Mouse (Mus musculus) hindbrain, embryonic 11.5 days (tissue): ENCODE measurements around the gene Rchy1. TPM values are rescaled to one million over a fixed set of nuclear protein-coding genes. Genes with fewer than 3 reads are reported as not detected.
A peak's percentile ranks its signal among the peaks of the same experiment; 100 is the strongest.

Source experiments
- ATAC-seq: fragments of 200-750 bp; cut with Nextera tagmentation; 2 replicates; pipeline ENCODE4 v1.8.0; 2017; ENCODE audit warnings: mild to moderate bottlenecking, moderate TSS enrichment, moderate library complexity; ENCODE audit not compliant: low FRiP score
- DNase-seq: peaks from one replicate; pipeline ENCODE4 v3.0.0-alpha.2; 2015; ENCODE audit warnings: low spot score
- H3K27ac ChIP-seq: fragments of 300-500 bp; sonication (generic); 2 replicates; pipeline ENCODE4 v1.5.1; 2014; ENCODE audit warnings: mild to moderate bottlenecking, low read depth, low read length
- H3K27me3 ChIP-seq: fragments of 300-500 bp; sonication (generic); 2 replicates; pipeline ENCODE4 v1.6.1; 2014; ENCODE audit warnings: mild to moderate bottlenecking, low read length, moderate library complexity, mixed read lengths; ENCODE audit not compliant: control insufficient read depth, insufficient read depth
- H3K36me3 ChIP-seq: fragments of 300-500 bp; sonication (generic); 2 replicates; pipeline ENCODE4 v1.6.1; 2014; ENCODE audit warnings: mild to moderate bottlenecking, low read length, moderate library complexity, mixed read lengths; ENCODE audit not compliant: control insufficient read depth, insufficient read depth
- H3K4me1 ChIP-seq: fragments of 300-500 bp; sonication (generic); replicated peaks from 2 replicates; pipeline ENCODE4 v1.6.1; 2014; ENCODE audit warnings: low read length, mixed read lengths; ENCODE audit not compliant: control insufficient read depth, insufficient read depth
- H3K4me2 ChIP-seq: fragments of 300-500 bp; sonication (generic); replicated peaks from 2 replicates; pipeline ENCODE4 v1.6.1; 2014; ENCODE audit warnings: mild to moderate bottlenecking, low read depth, low read length
- H3K4me3 ChIP-seq: fragments of 300-500 bp; sonication (generic); 2 replicates; pipeline ENCODE4 v1.5.1; 2014; ENCODE audit warnings: low read depth, low read length
- H3K9ac ChIP-seq: fragments of 300-500 bp; sonication (generic); 2 replicates; pipeline ENCODE4 v1.6.1; 2014; ENCODE audit warnings: low read depth, low read length
- H3K9me3 ChIP-seq: fragments of 300-500 bp; sonication (generic); 2 replicates; pipeline ENCODE4 v1.6.1; 2016; ENCODE audit warnings: low read length; ENCODE audit not compliant: control insufficient read depth
- whole genome bisulfite sequencing: fragments of 180-500 bp; shearing (Covaris S2); extraction: QIAGEN DNeasy Blood & Tissue Kit; methylation state at CpG from one replicate; pipeline ENCODE4 v1.1.7; 2014; 5-methylcytosine and 5-hydroxymethylcytosine counted together
- polyA plus RNA-seq: library from polyadenylated mRNA; unstranded; fragments of >200 nt; fragmentation: Nextera tagmentation; extraction: Ambion mirVana; gene quantifications from 2 replicates; pipeline ENCODE4 v1.2.1, GENCODE M21; 2014

Rchy1 gene
- polyA plus RNA-seq, 1 experiment from 2014 or later = 58.4 TPM

- no peaks in the 10 kb centered on the region for H3K27me3 ChIP-seq
- H3K9ac ChIP-seq = no peak overlapping the region
- no peak overlapping the region for H3K4me2 ChIP-seq
- no peaks in the 10 kb centered on the region for H3K4me1 ChIP-seq
- DNase-seq = no peak
- no peak overlapping the region for H3K27ac ChIP-seq
- 94% methylated on average over 7 of the region's 7 CpGs for WGBS
- H3K36me3 ChIP-seq = no peaks in the 10 kb centered on the region
- no peak for ATAC-seq
- no peaks in the 10 kb centered on the region for H3K9me3 ChIP-seq
- H3K4me3 ChIP-seq = no peak overlapping the region
Measured at GRCm38 (mm10) chr5:91974002-91974401, 11.1 kb upstream of the Rchy1 start.

- H3K4me1 ChIP-seq = no peaks in the 10 kb centered on the region
- ATAC-seq = no peak
- H3K27me3 ChIP-seq = no peaks in the 10 kb centered on the region
- H3K4me2 ChIP-seq = no peak overlapping the region
- H3K36me3 ChIP-seq = no peaks in the 10 kb centered on the region
- H3K9ac ChIP-seq = no peak overlapping the region
- no peaks in the 10 kb centered on the region for H3K9me3 ChIP-seq
- WGBS = 93% methylated on average over 3 of the region's 3 CpGs
- no peak overlapping the region for H3K27ac ChIP-seq
- no peak for DNase-seq
- H3K4me3 ChIP-seq = no peak overlapping the region
Measured at GRCm38 (mm10) chr5:91972046-91972445, 9.2 kb upstream of the Rchy1 start.

DNA sequence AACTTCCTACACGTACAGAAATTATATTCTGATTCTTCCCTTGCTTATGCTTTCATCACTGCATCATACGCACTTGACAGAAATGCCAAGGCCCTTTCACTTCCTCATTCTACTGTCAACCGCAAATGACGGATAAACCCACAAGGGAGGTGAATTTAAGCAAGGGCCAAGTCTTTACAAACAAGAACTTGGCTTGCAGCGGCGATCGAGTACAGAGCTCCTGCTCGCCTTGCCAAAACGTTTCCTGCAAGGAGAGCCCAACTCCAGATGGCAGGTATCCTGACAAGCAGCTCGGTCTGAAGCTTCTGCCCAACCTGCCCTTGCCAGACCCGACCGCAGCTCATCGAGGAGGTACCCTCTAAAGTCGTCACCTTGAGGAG lies 619 bp downstream of the Rchy1 start:
- Histone ChIP-seq H3K4me2 (peak overlapping the region; percentile 58), H3K4me3 (peak overlapping the region; percentile 74), H3K9ac (peak overlapping the region; percentile 81), H3K9me3 (no peaks in the 10 kb centered on the region), H3K27ac (peak overlapping the region; percentile 95), H3K27me3 (no peaks in the 10 kb centered on the region), H3K4me1 (no peaks in the 10 kb centered on the region), H3K36me3 (no peaks in the 10 kb centered on the region; the same call in 1 of the 2 replicates)
- under 1% methylated on average over 14 of the region's 14 CpGs for WGBS
- ATAC-seq = no peak
- no peak for DNase-seq

DNA sequence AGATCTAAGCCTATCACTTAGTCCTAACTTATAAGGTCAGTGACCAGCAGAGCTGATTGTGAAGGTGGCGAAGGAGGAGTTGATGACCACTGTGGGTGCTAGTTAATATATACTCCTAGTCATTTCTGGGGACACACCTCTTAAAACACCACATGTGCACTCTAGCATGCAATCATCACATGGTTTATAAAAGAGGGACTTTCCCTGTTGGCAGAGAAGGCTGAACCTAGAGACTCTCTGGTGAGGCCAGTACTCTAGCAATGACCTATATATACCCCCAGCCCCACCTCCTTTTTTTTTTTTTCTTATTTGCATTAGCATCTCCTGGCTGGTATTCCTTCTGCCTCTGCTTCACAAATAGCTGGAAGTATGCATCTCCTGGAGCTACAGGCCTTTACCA lies 1.5 kb downstream of the Rchy1 start:
- Histone ChIP-seq H3K9ac (peak overlapping the region; percentile 81), H3K4me1 (no peaks in the 10 kb centered on the region), H3K4me3 (peak overlapping the region; percentile 74), H3K27ac (no peak overlapping the region), H3K9me3 (no peaks in the 10 kb centered on the region), H3K27me3 (no peaks in the 10 kb centered on the region), H3K36me3 (peaks cover 4% of the 10 kb centered on the region; the same call in 1 of the 2 replicates), H3K4me2 (peak overlapping the region; percentile 58)
- WGBS = 93% methylated on average over 1 of the region's 1 CpGs
- ATAC-seq (no peak), DNase-seq (no peak)

DNA sequence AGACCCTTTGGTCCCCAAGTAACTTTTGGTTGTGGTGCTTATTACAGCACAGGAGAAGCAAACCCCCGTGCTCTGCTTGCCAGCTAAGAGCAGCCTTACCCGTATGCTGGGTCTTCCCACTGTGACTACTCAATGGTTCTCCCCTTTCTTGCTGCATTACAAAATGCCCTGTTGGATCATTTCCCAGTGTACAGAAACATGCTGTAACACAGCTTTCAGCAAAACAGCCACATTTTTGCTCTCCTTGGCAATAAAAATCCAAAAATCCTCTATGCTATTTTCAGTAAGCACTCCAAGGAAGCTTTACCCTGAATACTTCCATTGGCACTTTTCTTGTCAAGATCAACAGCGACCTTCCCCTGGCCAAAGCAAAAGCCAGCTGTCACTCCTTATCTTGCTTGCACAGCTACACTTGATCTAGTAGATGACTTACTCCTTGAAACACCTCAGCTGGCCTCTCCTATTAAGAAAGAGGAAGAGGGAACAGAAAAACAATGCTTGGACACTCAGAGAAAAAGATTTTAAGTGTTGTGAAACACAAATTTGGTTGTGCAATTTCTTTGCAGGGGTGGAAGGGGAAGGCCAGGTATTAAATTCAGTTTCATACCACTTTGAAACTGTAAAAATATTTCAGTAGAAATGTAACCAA lies 2.1 kb downstream of the Rchy1 start:
- H3K9me3 ChIP-seq = no peaks in the 10 kb centered on the region
- WGBS = 72% methylated on average over 3 of the region's 3 CpGs
- ATAC-seq (no peak), DNase-seq (no peak)
- H3K4me3 ChIP-seq = no peak overlapping the region
- no peak overlapping the region for H3K9ac ChIP-seq
- H3K4me2 ChIP-seq = no peak overlapping the region
- no peak overlapping the region for H3K27ac ChIP-seq
- H3K4me1 ChIP-seq = no peaks in the 10 kb centered on the region
- H3K27me3 ChIP-seq = no peaks in the 10 kb centered on the region
- H3K36me3 ChIP-seq = peaks cover 4% of the 10 kb centered on the region; the same call in 1 of the 2 replicates

DNA sequence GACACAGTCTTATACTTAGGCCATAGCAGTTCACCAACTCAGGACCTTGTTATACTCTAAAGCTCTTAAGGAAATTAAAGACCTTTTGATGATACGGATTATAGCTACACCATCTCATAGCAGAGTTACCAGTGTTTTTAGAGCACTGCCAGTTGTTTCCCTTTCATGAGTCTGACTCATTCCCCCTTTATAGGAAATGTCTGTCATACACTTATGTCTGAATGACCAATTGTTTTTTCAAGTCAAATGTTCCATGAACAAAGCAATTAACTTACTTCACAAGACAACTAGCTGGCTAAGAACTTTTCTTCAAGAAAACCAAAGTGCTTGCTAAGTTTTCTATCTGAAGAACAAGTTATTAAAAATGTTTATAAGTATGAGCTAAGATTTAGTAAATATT lies 2.9 kb downstream of the Rchy1 start:
- Histone ChIP-seq H3K4me3 (no peak overlapping the region), H3K9me3 (no peaks in the 10 kb centered on the region), H3K4me1 (no peaks in the 10 kb centered on the region), H3K36me3 (peaks cover 4% of the 10 kb centered on the region; the same call in 1 of the 2 replicates), H3K9ac (no peak overlapping the region), H3K4me2 (no peak overlapping the region), H3K27ac (no peak overlapping the region), H3K27me3 (no peaks in the 10 kb centered on the region)
- WGBS = 90% methylated on average over 1 of the region's 1 CpGs
- ATAC-seq = no peak
- DNase-seq = no peak

DNA sequence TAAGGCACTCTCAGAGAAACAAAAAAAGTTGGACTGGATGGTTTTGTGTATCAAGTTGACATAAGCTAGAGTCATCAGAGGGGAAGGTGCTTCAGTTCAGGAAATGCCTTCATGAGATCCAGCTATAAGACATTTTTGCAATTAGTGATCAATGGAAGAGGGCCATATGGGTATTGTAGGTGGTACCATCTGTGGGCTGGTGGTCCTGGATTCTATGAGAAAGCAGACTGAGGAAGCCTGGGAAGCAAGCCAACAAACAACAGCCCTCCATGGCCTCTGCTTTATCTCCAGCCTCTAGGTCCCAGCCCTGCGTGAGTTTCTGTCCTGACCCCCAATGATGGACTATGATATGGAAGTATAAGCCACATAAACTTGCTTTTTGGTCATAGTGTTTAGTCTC lies 3.8 kb downstream of the Rchy1 start:
- H3K36me3 ChIP-seq = peaks cover 4% of the 10 kb centered on the region; the same call in 1 of the 2 replicates
- DNase-seq (no peak), ATAC-seq (no peak)
- H3K9me3 ChIP-seq = no peaks in the 10 kb centered on the region
- H3K27ac ChIP-seq = no peak overlapping the region
- no peak overlapping the region for H3K9ac ChIP-seq
- 89% methylated on average over 1 of the region's 1 CpGs for WGBS
- H3K4me2 ChIP-seq = no peak overlapping the region
- no peak overlapping the region for H3K4me3 ChIP-seq
- H3K27me3 ChIP-seq = no peaks in the 10 kb centered on the region
- no peaks in the 10 kb centered on the region for H3K4me1 ChIP-seq

- Histone ChIP-seq H3K4me2 (no peak overlapping the region), H3K9me3 (no peaks in the 10 kb centered on the region), H3K4me1 (no peaks in the 10 kb centered on the region), H3K36me3 (peaks cover 4% of the 10 kb centered on the region; the same call in 1 of the 2 replicates), H3K9ac (no peak overlapping the region), H3K27me3 (no peaks in the 10 kb centered on the region), H3K27ac (no peak overlapping the region), H3K4me3 (no peak overlapping the region)
- ATAC-seq = no peak
- DNase-seq = no peak
- 89% methylated on average over 3 of the region's 3 CpGs for WGBS
Measured at GRCm38 (mm10) chr5:91956991-91957760, 5.7 kb downstream of the Rchy1 start.

DNA sequence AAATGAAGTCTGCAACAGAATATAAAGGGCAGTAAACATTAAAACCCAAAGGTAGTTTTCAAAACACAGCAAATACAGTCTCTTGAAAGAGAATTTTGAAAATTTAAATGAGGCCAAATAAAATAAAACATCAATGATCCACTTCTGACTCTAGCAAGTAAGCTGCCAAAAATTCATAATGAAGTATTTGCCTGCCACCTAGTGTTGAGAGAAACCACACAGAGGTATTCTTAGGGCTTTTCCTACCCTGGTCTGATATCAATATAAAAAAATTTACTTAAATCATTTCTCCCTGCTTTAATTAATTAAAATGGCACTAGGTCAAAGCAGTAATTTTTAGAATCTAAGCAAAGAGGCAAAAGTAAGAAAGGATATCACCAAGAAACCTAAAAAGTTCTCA lies 11.5 kb downstream of the Rchy1 start:
- Histone ChIP-seq H3K36me3 (peaks cover 2% of the 10 kb centered on the region; the same call in 1 of the 2 replicates), H3K27me3 (no peaks in the 10 kb centered on the region), H3K9ac (no peak overlapping the region), H3K4me3 (no peak overlapping the region), H3K4me1 (no peaks in the 10 kb centered on the region), H3K9me3 (no peaks in the 10 kb centered on the region), H3K4me2 (no peak overlapping the region), H3K27ac (no peak overlapping the region)
- peak; percentile 25 for DNase-seq
- no peak for ATAC-seq
